ENCODE assay signal across 23 mouse cellular contexts in the genomic region with DNA sequence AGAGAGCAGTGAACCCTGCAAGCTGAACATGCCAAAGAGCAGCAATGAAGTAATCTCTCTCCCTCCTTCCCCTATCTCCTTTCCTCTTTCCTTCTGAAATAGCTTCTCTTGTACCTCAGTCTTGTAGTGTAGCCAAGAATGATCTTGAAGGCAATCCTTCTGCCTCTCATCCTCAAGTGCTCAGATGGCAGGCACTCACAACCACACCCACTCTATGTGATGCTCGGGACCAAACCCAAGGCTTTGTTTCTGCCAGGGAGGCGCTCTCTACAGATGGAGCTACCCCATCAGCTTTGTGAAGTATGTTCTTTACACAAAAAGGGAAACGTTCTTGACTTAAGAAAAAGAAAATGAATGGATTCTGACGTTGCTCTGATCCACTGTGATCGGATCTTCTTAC. TPM values are rescaled to one million over a fixed set of nuclear protein-coding genes. Genes with fewer than 3 reads are reported as not detected.
DNase-seq lines count a peak whose midpoint lies in the region; ATAC-seq and TF ChIP-seq lines count a peak whose summit lies in the region.
"Had no signal": no experiment of that assay in that cellular context is flagged by ENCODE, and none has a peak within 500 bp of the region (broad histone marks: within the 10 kb centered on the region; RNA-seq: fewer than 3 reads in every experiment).

No protein-coding gene starts in this region.

- peak; percentile 18 for DNase-seq in forebrain, postnatal 0 days
- DNase-seq in heart, adult 11 months: peak; percentile 86
- no peak for DNase-seq in heart, postnatal 14 days
- DNase-seq in embryo, embryonic 10 days (ENCODE audit: low spot score): no peak
- no peak for DNase-seq in liver, postnatal 0 days
- DNase-seq: adrenal gland, adult 8-10 months; adrenal gland, postnatal 25 days; cerebellum, adult 11 months; cerebellum, adult 2 months; cerebellum, adult 9-11 months; embryo, embryonic 11 days; gastrocnemius, postnatal 36 days; heart, postnatal 36 days had no signal

- H3K27me3 ChIP-seq in forebrain, postnatal 0 days (ENCODE audit: insufficient read depth, low read length): no peaks in the 10 kb centered on the region
- no peaks in the 10 kb centered on the region for H3K27me3 ChIP-seq in forebrain, embryonic 13.5 days
- H3K27me3 ChIP-seq in liver, postnatal 0 days (ENCODE audit: insufficient read depth, low read length): no peaks in the 10 kb centered on the region
- H3K27me3 ChIP-seq: hindbrain, embryonic 13.5 days; intestine, embryonic 15.5 days had no signal

- no peaks in the 10 kb centered on the region for H3K4me1 ChIP-seq in forebrain, postnatal 0 days (ENCODE audit: insufficient read depth)
- peaks cover 27% of the 10 kb centered on the region for H3K4me1 ChIP-seq in forebrain, embryonic 13.5 days
- peaks cover 13% of the 10 kb centered on the region for H3K4me1 ChIP-seq in liver, postnatal 0 days (ENCODE audit: insufficient read depth)
- H3K4me1 ChIP-seq: hindbrain, embryonic 13.5 days had no signal

- no peaks in the 10 kb centered on the region for H3K36me3 ChIP-seq in forebrain, postnatal 0 days (ENCODE audit: insufficient read depth)
- H3K36me3 ChIP-seq in forebrain, embryonic 13.5 days (ENCODE audit: poor library complexity, severe bottlenecking): no peaks in the 10 kb centered on the region
- H3K36me3 ChIP-seq in macrophage (ENCODE audit: inconsistent target): no peaks in the 10 kb centered on the region
- no peaks in the 10 kb centered on the region for H3K36me3 ChIP-seq in liver, postnatal 0 days (replicated peaks; ENCODE audit: insufficient read depth, low read length)
- H3K36me3 ChIP-seq: forebrain, embryonic 10.5 days; hindbrain, embryonic 10.5 days; hindbrain, embryonic 13.5 days; intestine, embryonic 15.5 days had no signal

- no peaks in the 10 kb centered on the region; the same call in 1 of the 2 replicates for H3K79me2 ChIP-seq in macrophage (ENCODE audit: inconsistent target)

- no peak overlapping the region for H3K27ac ChIP-seq in forebrain, postnatal 0 days (ENCODE audit: low read depth, low read length)
- H3K27ac ChIP-seq in forebrain, embryonic 13.5 days: no peak overlapping the region
- peak overlapping the region; percentile 78; the same call in 1 of the 2 replicates for H3K27ac ChIP-seq in macrophage
- H3K27ac ChIP-seq in liver, postnatal 0 days (ENCODE audit: low read depth): no peak overlapping the region
- H3K27ac ChIP-seq: forebrain, embryonic 10.5 days; hindbrain, embryonic 10.5 days; hindbrain, embryonic 13.5 days; intestine, embryonic 15.5 days had no signal

- H3K4me3 ChIP-seq in forebrain, postnatal 0 days (ENCODE audit: low read depth, low read length): no peak overlapping the region
- H3K4me3 ChIP-seq in forebrain, embryonic 13.5 days: no peak overlapping the region
- H3K4me3 ChIP-seq in macrophage (ENCODE audit: inconsistent target): no peak overlapping the region
- no peak overlapping the region for H3K4me3 ChIP-seq in liver, postnatal 0 days (ENCODE audit: low read depth, low read length)
- H3K4me3 ChIP-seq: forebrain, embryonic 10.5 days; hindbrain, embryonic 10.5 days; hindbrain, embryonic 13.5 days; intestine, embryonic 15.5 days had no signal

- 69% methylated on average over 5 of the region's 5 CpGs for WGBS in forebrain, postnatal 0 days
- WGBS in forebrain, embryonic 13.5 days: 86% methylated on average over 5 of the region's 5 CpGs
- 88% methylated on average over 5 of the region's 5 CpGs for WGBS in macrophage (ENCODE audit: missing documents)
- WGBS in liver, postnatal 0 days (ENCODE audit: insufficient replicate concordance): 73% methylated on average over 5 of the region's 5 CpGs

- no peaks in the 10 kb centered on the region for H3K9me3 ChIP-seq in forebrain, postnatal 0 days (ENCODE audit: low read length)
- no peaks in the 10 kb centered on the region for H3K9me3 ChIP-seq in forebrain, embryonic 13.5 days (replicated peaks)
- no peaks in the 10 kb centered on the region for H3K9me3 ChIP-seq in liver, postnatal 0 days (ENCODE audit: low read length)
- H3K9me3 ChIP-seq: forebrain, embryonic 10.5 days; hindbrain, embryonic 10.5 days; hindbrain, embryonic 13.5 days; intestine, embryonic 15.5 days had no signal

- TF ChIP-seq CTCF in forebrain, postnatal 0 days (IDR thresholded peaks at IDR 0.05; ENCODE audit: low read depth): no peak
- TF ChIP-seq CTCF in liver, postnatal 0 days (IDR thresholded peaks at IDR 0.05; ENCODE audit: low read depth): no peak

- H3K9ac ChIP-seq in forebrain, postnatal 0 days: no peak overlapping the region
- H3K9ac ChIP-seq in forebrain, embryonic 13.5 days: no peak overlapping the region
- H3K9ac ChIP-seq in liver, postnatal 0 days (replicated peaks): no peak overlapping the region
- H3K9ac ChIP-seq: hindbrain, embryonic 13.5 days; intestine, embryonic 15.5 days had no signal

- no peak for ATAC-seq in forebrain, postnatal 0 days
- no peak for ATAC-seq in forebrain, embryonic 13.5 days
- ATAC-seq in liver, postnatal 0 days: no peak
- ATAC-seq: activated CD4-positive, CD25-positive, alpha-beta regulatory T cell, adult 4 months; forebrain, embryonic 14.5 days; hindbrain, embryonic 16.5 days; intestine, embryonic 15.5 days had no signal

- H3K4me2 ChIP-seq in forebrain, postnatal 0 days (ENCODE audit: low read depth): no peak overlapping the region
- H3K4me2 ChIP-seq in forebrain, embryonic 13.5 days: no peak overlapping the region
- no peak overlapping the region for H3K4me2 ChIP-seq in liver, postnatal 0 days (ENCODE audit: low read depth, low read length)
- H3K4me2 ChIP-seq: heart, embryonic 11.5 days; hindbrain, embryonic 13.5 days; intestine, embryonic 15.5 days had no signal

- intact Hi-C loops in heart, postnatal 14 days (cut with DNase I): loop anchor here (5.0 kb wide), 1 partner anchor 55 kb away; no protein-coding TSS in a partner anchor

- no peak for TF ChIP-seq EP300 in liver, postnatal 0 days (IDR thresholded peaks at IDR 0.05; ENCODE audit: low read depth)

RNA-seq across cellular contexts. Expression of gene Nfe2l2, which starts 57.6 kb away (rescaled TPM):
- total RNA-seq in forebrain, postnatal 0 days (2014; rRNA removed): 7.6 and 7.7 TPM in 2 replicates
- polyA plus RNA-seq in forebrain, postnatal 0 days (2015; fragmentation: Nextera tagmentation; extraction: Ambion mirVana): 12.6 and 14.1 TPM in 2 replicates
- 15.6 and 15.9 TPM in 2 replicates for polyA plus RNA-seq in forebrain, embryonic 13.5 days (2015; fragmentation: Nextera tagmentation; extraction: Ambion mirVana)
- total RNA-seq in heart, postnatal 14 days (2021): 10 to 100 TPM; 67.5 to 78.8 TPM
- total RNA-seq in macrophage (2018; cell fraction: chromatin; rRNA removed): 1,000 to 10,000 TPM in 4 of 26 experiments, 100 to 1,000 TPM in 21, 10 to 100 TPM in 1; 93.5 to 1,701 (median 398) TPM
- total RNA-seq in macrophage (2018; cell fraction: cytosol; rRNA removed): 100 to 1,000 TPM; 118 to 679 (median 362) TPM
- total RNA-seq in macrophage (2018; cell fraction: nucleus; rRNA removed): 1,000 to 10,000 TPM in 5 of 26 experiments, 100 to 1,000 TPM in 21; 190 to 1,621 (median 565) TPM
- polyA plus RNA-seq in macrophage (2018): 189 to 430 TPM (median 388 TPM) in 3 replicates
- polyA plus RNA-seq in liver, postnatal 0 days (2015; fragmentation: Nextera tagmentation; extraction: Ambion mirVana): 58.7 and 59.4 TPM in 2 replicates

Comparison
In these comparisons a context has a peak if more than half of its experiments do, and no peak if none do; other contexts are left out.
1. DNase-seq: peak in forebrain, postnatal 0 days (single experiment) and heart, adult 11 months (single experiment); none in heart, postnatal 14 days (0 of 2), embryo, embryonic 10 days (single experiment) and liver, postnatal 0 days (single experiment).